Mouse (Mus musculus) ES-Bruce4 (cell line): ENCODE results near the gene Acadsb. TPM values are rescaled to one million over a fixed set of nuclear protein-coding genes. Genes with fewer than 3 reads are reported as not detected.
"Not testable (repeated sequence)": the region's sequence is repeated elsewhere in the genome, so short reads cannot be mapped to it uniquely, and the experiment has no call there.

ENCODE experiments used
- H3K27ac ChIP-seq: 2 replicates; pipeline ENCODE4 v1.5.1; 2012; ENCODE audit warnings: low read length, inconsistent platforms; ENCODE audit not compliant: insufficient read depth
- H3K27me3 ChIP-seq: 2 replicates; pipeline ENCODE4 v1.6.1; 2012; ENCODE audit warnings: mild to moderate bottlenecking, low read length, inconsistent platforms; ENCODE audit not compliant: control insufficient read depth, poor library complexity, insufficient read depth, severe bottlenecking
- H3K36me3 ChIP-seq: 2 replicates; pipeline ENCODE4 v1.6.1; 2012; ENCODE audit warnings: inconsistent platforms, mild to moderate bottlenecking, low read length, moderate library complexity; ENCODE audit not compliant: control insufficient read depth, poor library complexity, insufficient read depth, severe bottlenecking
- H3K4me1 ChIP-seq: one replicate; pipeline ENCODE4 v1.8.1; 2011; ENCODE audit warnings: low read length; ENCODE audit not compliant: control insufficient read depth, insufficient read depth
- H3K4me3 ChIP-seq: 2 replicates; pipeline ENCODE4 v1.5.1; 2011; ENCODE audit warnings: low read depth, mild to moderate bottlenecking, low read length
- H3K9ac ChIP-seq: 2 replicates; pipeline ENCODE4 v1.6.1; 2012; ENCODE audit warnings: low read depth, mild to moderate bottlenecking, inconsistent platforms; ENCODE audit not compliant: poor library complexity, severe bottlenecking
- H3K9me3 ChIP-seq: replicated peaks from 2 replicates; pipeline ENCODE4 v1.6.1; 2012; ENCODE audit warnings: mild to moderate bottlenecking, low read length, inconsistent platforms; ENCODE audit not compliant: control insufficient read depth, poor library complexity, insufficient read depth, severe bottlenecking
- CTCF ChIP-seq: IDR thresholded peaks from one replicate; pipeline ENCODE4 v1.8.1; 2011; ENCODE audit warnings: low read depth, low read length
- EP300 ChIP-seq: IDR thresholded peaks from 2 replicates; pipeline ENCODE4 v1.6.1; 2011; ENCODE audit warnings: low read depth, low read length; ENCODE audit not compliant: insufficient read depth
- POLR2A ChIP-seq: IDR thresholded peaks from one replicate; pipeline ENCODE4 v1.8.1; 2011; ENCODE audit warnings: low read length; ENCODE audit not compliant: insufficient read depth
- polyA plus RNA-seq: library from polyadenylated mRNA; stranded (reverse); fragments of >200 nt; gene quantifications from 2 replicates; pipeline ENCODE4 v1.2.4, GENCODE M21; 2011; ENCODE audit warnings: low read depth; ENCODE audit not compliant: missing spikeins, insufficient read depth, insufficient read length

Gene Acadsb
- polyA plus RNA-seq, 1 experiment: 38.3 TPM

- TF ChIP-seq CTCF (no peak), EP300 (no peak), POLR2A (no peak)
- Histone ChIP-seq H3K9ac (peak overlapping the region; percentile 88), H3K36me3 (peaks cover 6% of the 10 kb centered on the region), H3K27ac (no peak overlapping the region), H3K4me3 (peak overlapping the region; percentile 86), H3K4me1 (no peaks in the 10 kb centered on the region), H3K27me3 (no peaks in the 10 kb centered on the region; the same call in 1 of the 2 replicates), H3K9me3 (no peaks in the 10 kb centered on the region)
Observed at GRCm38 (mm10) chr7:131371470-131371860, 38.9 kb upstream of the Acadsb start.

- Histone ChIP-seq H3K27ac (no peak overlapping the region), H3K36me3 (peaks cover 6% of the 10 kb centered on the region), H3K4me3 (0 out of 2 replicates have a peak overlapping the region, but pooled peaks have one; percentile 5), H3K9me3 (no peaks in the 10 kb centered on the region), H3K27me3 (no peaks in the 10 kb centered on the region; the same call in 1 of the 2 replicates), H3K9ac (peak overlapping the region; percentile 88), H3K4me1 (no peaks in the 10 kb centered on the region)
- TF ChIP-seq EP300 (no peak), CTCF (no peak), POLR2A (no peak)
Observed at GRCm38 (mm10) chr7:131371880-131372651, 38.3 kb upstream of the Acadsb start.

- H3K4me3 ChIP-seq, H3K36me3 ChIP-seq, H3K27ac ChIP-seq, H3K9ac ChIP-seq, H3K9me3 ChIP-seq, H3K27me3 ChIP-seq, H3K4me1 ChIP-seq: not testable (repeated sequence)
Observed at GRCm38 (mm10) chr7:131391761-131392160, 18.6 kb upstream of the Acadsb start.

GRCm38 (mm10) chr7:131409321-131409987 lies 947 bp upstream of the Acadsb start:
- H3K27me3 ChIP-seq: no peaks in the 10 kb centered on the region
- H3K9me3 ChIP-seq: no peaks in the 10 kb centered on the region
- no peaks in the 10 kb centered on the region for H3K36me3 ChIP-seq
- peak overlapping the region; percentile 75 for H3K9ac ChIP-seq
- H3K27ac ChIP-seq: no peak overlapping the region
- no peaks in the 10 kb centered on the region for H3K4me1 ChIP-seq
- H3K4me3 ChIP-seq: peak overlapping the region; percentile 86
- TF ChIP-seq EP300 (no peak), CTCF (no peak), POLR2A (no peak)

GRCm38 (mm10) chr7:131409988-131410385 lies 414 bp upstream of the Acadsb start:
- Histone ChIP-seq H3K27me3 (no peaks in the 10 kb centered on the region), H3K36me3 (no peaks in the 10 kb centered on the region), H3K9ac (peak overlapping the region; percentile 75), H3K9me3 (no peaks in the 10 kb centered on the region), H3K4me1 (no peaks in the 10 kb centered on the region), H3K4me3 (peak overlapping the region; percentile 86), H3K27ac (no peak overlapping the region)
- no peak for TF ChIP-seq POLR2A
- TF ChIP-seq CTCF: no peak
- TF ChIP-seq EP300: no peak

GRCm38 (mm10) chr7:131411221-131411940 lies 980 bp downstream of the Acadsb start:
- Histone ChIP-seq H3K27ac (no peak overlapping the region), H3K4me3 (peak overlapping the region; percentile 42), H3K9me3 (no peaks in the 10 kb centered on the region), H3K4me1 (no peaks in the 10 kb centered on the region), H3K27me3 (no peaks in the 10 kb centered on the region), H3K9ac (peak overlapping the region; percentile 43; the same call in 1 of the 2 replicates), H3K36me3 (no peaks in the 10 kb centered on the region)
- no peak for TF ChIP-seq EP300
- TF ChIP-seq POLR2A: no peak
- TF ChIP-seq CTCF: no peak
